Mouse (Mus musculus) neural tube, embryonic 13.5 days (tissue): ENCODE results near the gene Ifi213. TPM values are rescaled to one million over a fixed set of nuclear protein-coding genes. Genes with fewer than 3 reads are reported as not detected.
"Not testable (repeated sequence)": the region's sequence is repeated elsewhere in the genome, so short reads cannot be mapped to it uniquely, and the experiment has no call there.

Source experiments
- ATAC-seq: fragments of 200-750 bp; cut with Nextera tagmentation; 2 replicates; pipeline ENCODE4 v1.8.0; 2017; ENCODE audit warnings: low read depth, mild to moderate bottlenecking, moderate TSS enrichment, moderate library complexity
- H3K27ac ChIP-seq: fragments of 300-500 bp; sonication (generic); replicated peaks from 2 replicates; pipeline ENCODE4 v1.5.1; 2015; ENCODE audit warnings: moderate library complexity, mild to moderate bottlenecking, inconsistent platforms
- H3K27me3 ChIP-seq: fragments of 300-500 bp; sonication (generic); 2 replicates; pipeline ENCODE4 v1.6.1; 2015; ENCODE audit warnings: mild to moderate bottlenecking, inconsistent platforms
- H3K36me3 ChIP-seq: fragments of 300-500 bp; sonication (generic); 2 replicates; pipeline ENCODE4 v1.6.1; 2015; ENCODE audit warnings: mild to moderate bottlenecking, inconsistent platforms
- H3K4me1 ChIP-seq: fragments of 300-500 bp; sonication (generic); replicated peaks from 2 replicates; pipeline ENCODE4 v1.6.1; 2015; ENCODE audit warnings: inconsistent platforms
- H3K4me2 ChIP-seq: fragments of 300-500 bp; sonication (generic); 2 replicates; pipeline ENCODE4 v1.6.1; 2015; ENCODE audit warnings: inconsistent platforms, mild to moderate bottlenecking, moderate library complexity
- H3K4me3 ChIP-seq: fragments of 300-500 bp; sonication (generic); 2 replicates; pipeline ENCODE4 v1.5.1; 2015; ENCODE audit warnings: mild to moderate bottlenecking, inconsistent platforms
- H3K9ac ChIP-seq: fragments of 300-500 bp; sonication (generic); 2 replicates; pipeline ENCODE4 v1.6.1; 2015; ENCODE audit warnings: moderate library complexity, mild to moderate bottlenecking, inconsistent platforms
- H3K9me3 ChIP-seq: fragments of 300-500 bp; sonication (generic); 2 replicates; pipeline ENCODE4 v1.6.1; 2016; ENCODE audit warnings: inconsistent platforms
- WGBS: fragments of 180-500 bp; shearing (Covaris S2); methylation state at CpG from one replicate; pipeline ENCODE4 v1.1.7; 2015; 5-methylcytosine and 5-hydroxymethylcytosine counted together
- polyA plus RNA-seq: library from polyadenylated mRNA; unstranded; fragments of >200 nt; fragmentation: Nextera tagmentation; extraction: Ambion mirVana; gene quantifications from 2 replicates; pipeline ENCODE4 v1.2.1, GENCODE M21; 2015

The Ifi213 gene
- polyA plus RNA-seq = not detected in 2 replicates

DNA sequence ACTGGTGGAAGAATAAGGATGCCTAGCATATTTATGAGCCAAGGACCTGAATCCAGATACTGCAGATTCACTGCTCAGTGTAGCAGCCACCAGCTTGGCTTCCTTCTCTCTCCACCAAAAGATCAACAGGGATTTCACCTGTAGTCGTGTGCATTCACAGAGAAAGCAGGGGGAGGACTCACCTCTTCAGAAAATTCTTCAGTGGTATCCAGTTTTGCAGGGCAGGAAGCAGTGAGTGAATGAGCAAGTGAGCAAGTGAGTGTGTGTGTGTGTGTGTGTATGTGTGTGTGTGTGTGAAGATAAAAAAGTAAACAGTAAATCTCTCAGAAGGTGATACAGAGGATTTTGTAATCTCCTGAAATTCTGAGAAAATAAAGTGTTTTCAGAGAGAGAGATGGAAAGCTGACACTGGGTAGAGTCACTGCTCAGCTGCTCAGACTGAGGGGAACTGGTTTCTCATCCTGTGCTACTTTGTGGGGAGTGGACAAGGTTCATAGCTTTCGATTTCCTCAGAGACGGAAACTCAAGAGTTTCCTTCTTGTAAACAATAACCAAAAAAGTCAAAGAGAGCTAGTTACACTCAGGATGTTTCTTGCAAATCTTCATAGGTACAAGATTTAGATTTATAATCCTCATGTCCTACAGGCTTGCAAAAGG is at the start of gene Ifi213:
Gene Ifi213, minus strand, starts transcription at position 437 of the 657 bp plus-strand sequence.
- H3K27ac ChIP-seq, H3K9me3 ChIP-seq, H3K4me2 ChIP-seq, H3K4me3 ChIP-seq, H3K9ac ChIP-seq, ATAC-seq, H3K36me3 ChIP-seq, H3K4me1 ChIP-seq, H3K27me3 ChIP-seq: not testable (repeated sequence)
- WGBS = 75% methylated on average over 3 of the region's 3 CpGs

DNA sequence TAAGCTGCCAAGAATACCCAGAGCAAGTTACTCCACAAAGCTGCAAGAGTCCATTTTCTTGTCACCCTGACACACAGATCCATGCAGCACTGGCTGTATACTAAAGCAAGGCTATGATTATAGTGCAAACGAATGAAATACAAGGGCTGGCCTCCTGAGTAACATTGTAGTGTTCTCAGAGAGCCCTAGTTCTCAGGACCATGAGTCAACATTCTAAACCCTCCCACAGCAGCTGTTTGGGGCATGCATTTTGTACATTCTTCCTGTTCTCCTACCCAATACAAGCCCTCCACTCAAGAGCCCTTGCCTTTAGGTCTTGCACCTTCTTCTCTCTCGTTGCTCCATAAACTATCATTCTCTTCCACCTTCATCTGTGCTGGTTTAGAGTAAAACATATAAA is 46.3 kb upstream of the Ifi213 start:
- H3K4me3 ChIP-seq = no peak overlapping the region
- no peak for ATAC-seq
- H3K9ac ChIP-seq = no peak overlapping the region
- no peak overlapping the region for H3K4me2 ChIP-seq
- H3K9me3 ChIP-seq = no peaks in the 10 kb centered on the region
- no peak overlapping the region for H3K27ac ChIP-seq
- WGBS = 83% methylated on average over 2 of the region's 2 CpGs
- no peaks in the 10 kb centered on the region for H3K27me3 ChIP-seq
- H3K4me1 ChIP-seq = no peaks in the 10 kb centered on the region
- no peaks in the 10 kb centered on the region for H3K36me3 ChIP-seq

- ATAC-seq = no peak
- 90% methylated on average over 5 of the region's 5 CpGs for WGBS
These were observed 35.0 kb upstream of the Ifi213 start for GRCm38 (mm10) chr1:173633969-173634645.

DNA sequence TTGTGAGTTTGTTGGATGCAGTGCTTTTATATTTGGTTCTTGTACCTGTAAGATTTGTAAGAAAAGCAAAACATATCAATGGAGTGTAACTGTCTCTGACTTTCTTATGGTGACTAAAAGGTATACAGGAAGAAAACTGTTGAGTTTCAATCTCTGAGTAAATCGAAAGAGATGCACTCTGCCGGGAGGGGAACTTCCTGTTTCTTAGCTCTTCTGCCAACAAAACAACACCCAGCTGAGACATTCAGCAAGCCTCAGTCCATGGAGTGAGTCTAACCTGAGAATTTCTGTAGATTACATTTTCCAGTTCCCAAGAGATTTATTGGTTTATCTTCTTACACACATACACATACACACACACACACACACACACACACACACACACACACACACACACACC is 31.5 kb upstream of the Ifi213 start, which contains the start of gene Ifi209:
Gene Ifi209, plus strand, starts transcription at position 296 of the 400 bp plus-strand sequence.
- not testable (repeated sequence) for H3K4me3 ChIP-seq, H3K27me3 ChIP-seq, H3K9me3 ChIP-seq, H3K4me1 ChIP-seq, H3K9ac ChIP-seq, H3K4me2 ChIP-seq, H3K27ac ChIP-seq, H3K36me3 ChIP-seq, ATAC-seq
- WGBS = 86% methylated on average over 2 of the region's 2 CpGs

More at GRCm38 (mm10) chr1:173633969-173634645, 35.0 kb upstream of the Ifi213 start:
- Histone ChIP-seq H3K9me3 (no peaks in the 10 kb centered on the region), H3K36me3 (no peaks in the 10 kb centered on the region), H3K4me3 (no peak overlapping the region), H3K27ac (no peak overlapping the region), H3K4me1 (no peaks in the 10 kb centered on the region), H3K4me2 (no peak overlapping the region), H3K9ac (no peak overlapping the region), H3K27me3 (no peaks in the 10 kb centered on the region)

DNA sequence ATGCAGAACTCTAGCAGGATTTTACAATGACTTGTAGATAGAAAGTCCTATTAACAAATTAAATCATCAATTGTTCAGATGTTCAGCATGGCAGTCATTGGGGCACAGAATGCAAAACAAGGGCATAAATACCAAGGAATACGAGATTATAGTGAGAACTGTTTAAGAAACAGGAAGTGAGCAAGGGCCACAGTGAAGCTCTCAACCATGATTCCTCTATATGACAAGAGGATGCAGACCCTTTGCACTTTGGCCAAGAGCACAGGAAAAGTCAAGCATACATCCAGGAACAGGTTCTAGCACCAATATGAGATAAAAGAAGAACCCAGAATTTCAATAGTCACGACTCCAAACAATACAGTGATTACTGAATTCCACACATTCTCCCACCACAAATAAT is 27.6 kb upstream of the Ifi213 start:
- 78% methylated on average over 2 of the region's 2 CpGs for WGBS
- Histone ChIP-seq H3K4me3 (no peak overlapping the region), H3K27ac (no peak overlapping the region), H3K4me1 (no peaks in the 10 kb centered on the region), H3K9ac (no peak overlapping the region), H3K27me3 (no peaks in the 10 kb centered on the region), H3K4me2 (no peak overlapping the region), H3K36me3 (no peaks in the 10 kb centered on the region), H3K9me3 (no peaks in the 10 kb centered on the region)
- ATAC-seq = no peak

DNA sequence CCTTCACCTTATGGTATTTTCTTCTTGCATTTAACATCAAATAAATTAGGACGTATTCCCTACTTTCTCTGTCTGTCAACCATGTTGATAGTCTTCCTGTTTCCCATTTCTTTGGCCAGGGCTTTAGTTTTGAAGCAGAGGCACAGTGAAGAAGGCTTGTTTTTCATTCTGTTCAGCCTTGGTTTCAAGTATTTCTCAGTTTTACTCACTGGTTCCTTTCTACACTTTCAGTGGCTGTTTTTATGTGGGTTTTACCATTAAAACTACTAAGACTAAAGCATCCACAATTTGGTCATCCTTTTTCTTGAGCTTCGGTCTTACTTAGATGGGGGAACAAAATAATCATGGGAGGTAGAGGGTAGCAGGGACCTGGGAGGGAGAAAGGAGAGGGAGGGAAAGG is 25.0 kb upstream of the Ifi213 start:
- 93% methylated on average over 2 of the region's 2 CpGs for WGBS
- Histone ChIP-seq H3K36me3 (no peaks in the 10 kb centered on the region), H3K4me1 (no peaks in the 10 kb centered on the region)

GRCm38 (mm10) chr1:173622216-173622615 is 23.1 kb upstream of the Ifi213 start:
- H3K9me3 ChIP-seq, H3K27me3 ChIP-seq: not testable (repeated sequence)
- WGBS = 71% methylated on average over 2 of the region's 2 CpGs

More for the DNA sequence above, 25.0 kb upstream of the Ifi213 start:
- Histone ChIP-seq H3K27me3 (no peaks in the 10 kb centered on the region), H3K9ac (no peak overlapping the region), H3K4me3 (no peak overlapping the region), H3K27ac (no peak overlapping the region), H3K4me2 (no peak overlapping the region), H3K9me3 (no peaks in the 10 kb centered on the region)
- ATAC-seq = no peak

GRCm38 (mm10) chr1:173610291-173610690 is 11.2 kb upstream of the Ifi213 start:
- H3K9me3 ChIP-seq, ATAC-seq, H3K4me3 ChIP-seq, H3K9ac ChIP-seq, H3K27me3 ChIP-seq, H3K36me3 ChIP-seq, H3K4me1 ChIP-seq, H3K4me2 ChIP-seq, H3K27ac ChIP-seq: not testable (repeated sequence)
- WGBS = 79% methylated on average over 3 of the region's 3 CpGs

More at GRCm38 (mm10) chr1:173622216-173622615, 23.1 kb upstream of the Ifi213 start:
- not testable (repeated sequence) for H3K9ac ChIP-seq, H3K27ac ChIP-seq, ATAC-seq, H3K4me1 ChIP-seq, H3K36me3 ChIP-seq, H3K4me3 ChIP-seq, H3K4me2 ChIP-seq

DNA sequence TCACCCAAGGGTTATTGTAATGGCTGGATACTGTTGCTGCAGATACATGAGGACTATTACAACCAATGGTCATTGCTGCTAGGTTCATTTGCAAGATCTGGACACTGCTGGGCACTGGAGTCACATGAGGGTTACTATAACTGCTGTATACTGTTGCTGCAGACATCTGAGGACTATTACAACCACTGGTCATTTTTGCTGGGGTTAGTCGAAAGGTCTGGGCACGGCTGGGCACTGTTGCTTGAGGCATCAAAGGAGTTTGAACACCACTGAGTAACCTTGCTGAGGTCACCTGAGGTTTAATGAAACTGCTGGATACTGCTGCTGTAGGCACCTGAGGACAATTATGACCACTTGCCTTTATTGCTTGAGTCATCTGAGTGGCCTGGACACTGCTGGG is 9.4 kb downstream of the Ifi213 start:
- H3K4me2 ChIP-seq, H3K4me1 ChIP-seq, H3K4me3 ChIP-seq, H3K9ac ChIP-seq, H3K27ac ChIP-seq, H3K36me3 ChIP-seq, ATAC-seq, H3K9me3 ChIP-seq, H3K27me3 ChIP-seq: not testable (repeated sequence)
- 90% methylated on average over 2 of the region's 2 CpGs for WGBS

DNA sequence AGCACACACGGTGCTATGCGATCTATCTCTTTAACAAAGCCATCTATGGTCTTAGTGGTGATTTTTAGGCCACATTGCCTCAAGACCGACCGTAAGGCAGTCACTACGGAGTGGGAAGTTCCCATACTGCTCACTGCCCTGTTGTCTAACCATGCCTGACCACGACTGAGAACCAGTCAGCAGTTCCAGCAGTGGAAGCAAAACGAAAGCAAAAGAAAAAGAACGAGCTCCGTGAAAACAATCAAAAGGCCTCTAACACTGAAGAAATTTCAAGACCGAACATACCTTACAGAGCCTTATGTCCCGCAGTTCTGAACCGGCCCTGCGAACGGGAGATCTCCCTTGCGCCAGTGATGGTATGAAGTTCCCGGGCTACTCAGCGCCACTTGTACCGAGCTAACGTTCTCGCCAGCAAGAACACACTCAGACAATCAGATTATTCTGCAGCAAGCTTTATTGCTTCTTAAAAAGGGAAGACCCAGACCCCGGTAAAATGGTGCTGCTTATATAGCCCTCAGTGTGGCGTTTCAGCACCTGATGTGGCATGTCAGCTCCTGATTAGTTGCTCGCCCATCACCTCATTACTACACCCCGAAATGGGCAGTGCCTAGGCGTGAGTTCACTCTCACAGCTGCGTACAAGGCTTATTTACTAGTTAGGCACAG is 19.0 kb downstream of the Ifi213 start:
- no peak for ATAC-seq
- H3K27me3 ChIP-seq = no peaks in the 10 kb centered on the region
- no peaks in the 10 kb centered on the region for H3K36me3 ChIP-seq
- no peaks in the 10 kb centered on the region for H3K4me1 ChIP-seq
- no peak overlapping the region for H3K27ac ChIP-seq
- H3K4me3 ChIP-seq = no peak overlapping the region
- H3K4me2 ChIP-seq = no peak overlapping the region
- 96% methylated on average over 26 of the region's 26 CpGs for WGBS
- peaks cover 31% of the 10 kb centered on the region for H3K9me3 ChIP-seq
- H3K9ac ChIP-seq = no peak overlapping the region

GRCm38 (mm10) chr1:173579079-173579478 is 20.0 kb downstream of the Ifi213 start:
- Histone ChIP-seq H3K4me3 (no peak overlapping the region), H3K4me2 (no peak overlapping the region), H3K36me3 (no peaks in the 10 kb centered on the region), H3K9me3 (peaks cover 31% of the 10 kb centered on the region), H3K4me1 (no peaks in the 10 kb centered on the region), H3K27ac (no peak overlapping the region), H3K27me3 (no peaks in the 10 kb centered on the region), H3K9ac (no peak overlapping the region)
- WGBS = 94% methylated on average over 9 of the region's 9 CpGs
- ATAC-seq = no peak

GRCm38 (mm10) chr1:173550491-173551050 is 48.5 kb downstream of the Ifi213 start:
- H3K4me3 ChIP-seq, H3K27me3 ChIP-seq, H3K36me3 ChIP-seq, H3K9me3 ChIP-seq, H3K4me1 ChIP-seq, ATAC-seq, H3K4me2 ChIP-seq, H3K27ac ChIP-seq, H3K9ac ChIP-seq: not testable (repeated sequence)
- WGBS = 83% methylated on average over 5 of the region's 5 CpGs
